16 mouse cellular contexts compared by ENCODE assay signal in the genomic region with DNA sequence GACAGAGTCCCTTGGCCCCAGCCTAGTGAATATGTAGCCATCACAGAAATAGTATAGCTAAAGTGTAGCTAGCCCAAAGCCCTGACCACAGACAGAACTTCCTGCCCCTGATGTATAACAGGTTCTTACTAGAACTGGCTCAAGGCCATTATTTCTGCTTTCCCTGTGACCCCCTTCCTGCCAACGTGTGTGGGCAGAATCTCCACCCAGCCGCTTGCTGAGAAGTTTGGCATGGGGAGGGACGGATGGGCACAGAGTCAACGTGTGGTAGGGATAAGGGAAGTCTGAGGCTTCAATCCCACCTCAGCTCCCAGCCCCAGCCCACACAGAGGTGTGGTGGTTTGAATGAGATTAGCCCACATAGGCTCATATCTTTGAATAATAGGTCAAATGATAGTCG.
"Had no signal": no experiment of that assay in that cellular context is flagged by ENCODE, and none has a peak within 500 bp of the region (broad histone marks: within the 10 kb centered on the region; RNA-seq: fewer than 3 reads in every experiment).

No protein-coding gene starts in this region.

- H3K9ac ChIP-seq: liver, embryonic 15.5 days; midbrain, embryonic 12.5 days; neural tube, embryonic 13.5 days; stomach, embryonic 15.5 days had no signal

- H3K4me3 ChIP-seq: liver, embryonic 15.5 days; midbrain, embryonic 12.5 days; neural tube, embryonic 13.5 days; stomach, embryonic 15.5 days had no signal

- H3K27ac ChIP-seq: liver, embryonic 15.5 days; midbrain, embryonic 12.5 days; neural tube, embryonic 13.5 days; stomach, embryonic 15.5 days had no signal

- ATAC-seq: lung, postnatal 0 days; midbrain, embryonic 16.5 days had no signal

- DNase-seq: kidney, adult 8-10 months; kidney, postnatal 14 days; layer of hippocampus, postnatal 36 days; lung, adult 2 months; lung, postnatal 36 days; retina, postnatal 1 day; right cerebral cortex, postnatal 4 days; thymus, adult 2 months; thymus, postnatal 25 days had no signal

- H3K4me2 ChIP-seq: liver, embryonic 11.5 days; liver, embryonic 15.5 days; midbrain, embryonic 12.5 days; neural tube, embryonic 13.5 days; stomach, embryonic 15.5 days had no signal

- H3K27me3 ChIP-seq: liver, embryonic 15.5 days; stomach, embryonic 15.5 days had no signal

- H3K36me3 ChIP-seq: liver, embryonic 15.5 days; midbrain, embryonic 12.5 days; neural tube, embryonic 13.5 days; stomach, embryonic 15.5 days had no signal

- H3K9me3 ChIP-seq: liver, embryonic 15.5 days; midbrain, embryonic 12.5 days; neural tube, embryonic 13.5 days; stomach, embryonic 15.5 days had no signal
